Mouse (Mus musculus) hindbrain, embryonic 15.5 days (tissue): Measurements from ENCODE around the gene Prdm1. TPM values are rescaled to one million over a fixed set of nuclear protein-coding genes. Genes with fewer than 3 reads are reported as not detected.

Experiments used
- ATAC-seq: fragments of 200-750 bp; cut with Nextera tagmentation; 2 replicates; pipeline ENCODE4 v1.8.0; 2017; ENCODE audit warnings: low read depth, moderate number of reproducible peaks, moderate TSS enrichment; ENCODE audit not compliant: low FRiP score
- H3K27ac ChIP-seq: fragments of 300-500 bp; sonication (generic); replicated peaks from 2 replicates; pipeline ENCODE4 v1.5.1; 2015; ENCODE audit warnings: mild to moderate bottlenecking, inconsistent platforms
- H3K27me3 ChIP-seq: fragments of 300-500 bp; sonication (generic); 2 replicates; pipeline ENCODE4 v1.6.1; 2015; ENCODE audit warnings: control low read depth, inconsistent platforms
- H3K36me3 ChIP-seq: fragments of 300-500 bp; sonication (generic); 2 replicates; pipeline ENCODE4 v1.6.1; 2015; ENCODE audit warnings: control low read depth, inconsistent platforms
- H3K4me1 ChIP-seq: fragments of 300-500 bp; sonication (generic); replicated peaks from 2 replicates; pipeline ENCODE4 v1.6.1; 2015; ENCODE audit warnings: control low read depth, inconsistent platforms
- H3K4me2 ChIP-seq: fragments of 300-500 bp; sonication (generic); 2 replicates; pipeline ENCODE4 v1.6.1; 2015; ENCODE audit warnings: moderate library complexity, mild to moderate bottlenecking, inconsistent platforms
- H3K4me3 ChIP-seq: fragments of 300-500 bp; sonication (generic); 2 replicates; pipeline ENCODE4 v1.5.1; 2015; ENCODE audit warnings: mild to moderate bottlenecking, inconsistent platforms
- H3K9ac ChIP-seq: fragments of 300-500 bp; sonication (generic); 2 replicates; pipeline ENCODE4 v1.6.1; 2015; ENCODE audit warnings: inconsistent platforms
- H3K9me3 ChIP-seq: fragments of 300-500 bp; sonication (generic); 2 replicates; pipeline ENCODE4 v1.6.1; 2016; ENCODE audit warnings: control low read depth, inconsistent platforms
- WGBS: fragments of 180-500 bp; shearing (Covaris S2); methylation state at CpG from one replicate; pipeline ENCODE4 v1.1.7; 2015; 5-methylcytosine and 5-hydroxymethylcytosine counted together
- polyA plus RNA-seq: library from polyadenylated mRNA; unstranded; fragments of >200 nt; fragmentation: Nextera tagmentation; extraction: Ambion mirVana; gene quantifications from 2 replicates; pipeline ENCODE4 v1.2.1, GENCODE M21; 2015

Gene Prdm1
- polyA plus RNA-seq, 1 experiment from 2014 or later: 0.62 TPM

GRCm38 (mm10) chr10:44450108-44450507, 78.2 kb downstream of the Prdm1 start:
- no peak overlapping the region for H3K27ac ChIP-seq
- no peaks in the 10 kb centered on the region for H3K36me3 ChIP-seq
- WGBS: 77% methylated on average over 13 of the region's 13 CpGs
- ATAC-seq: no peak
- no peak overlapping the region for H3K4me2 ChIP-seq
- no peak overlapping the region for H3K9ac ChIP-seq
- no peak overlapping the region for H3K4me3 ChIP-seq
- 0 out of 2 replicates have a peak, but pooled peaks cover 2% of the 10 kb centered on the region for H3K27me3 ChIP-seq
- no peaks in the 10 kb centered on the region for H3K4me1 ChIP-seq
- H3K9me3 ChIP-seq: no peaks in the 10 kb centered on the region

- Histone ChIP-seq H3K27me3 (0 out of 2 replicates have a peak, but pooled peaks cover 2% of the 10 kb centered on the region), H3K4me1 (no peaks in the 10 kb centered on the region), H3K4me3 (no peak overlapping the region), H3K27ac (no peak overlapping the region), H3K4me2 (no peak overlapping the region), H3K9me3 (no peaks in the 10 kb centered on the region), H3K9ac (no peak overlapping the region), H3K36me3 (no peaks in the 10 kb centered on the region)
- no peak for ATAC-seq
- 62% methylated on average over 5 of the region's 5 CpGs for WGBS
These were observed 78.6 kb downstream of the Prdm1 start for GRCm38 (mm10) chr10:44449666-44450065.

- no peak overlapping the region for H3K27ac ChIP-seq
- H3K4me2 ChIP-seq: no peak overlapping the region
- H3K27me3 ChIP-seq: no peaks in the 10 kb centered on the region
- no peak overlapping the region for H3K4me3 ChIP-seq
- no peak for ATAC-seq
- 70% methylated on average over 12 of the region's 12 CpGs for WGBS
- H3K9ac ChIP-seq: no peak overlapping the region
- H3K4me1 ChIP-seq: no peaks in the 10 kb centered on the region
- no peaks in the 10 kb centered on the region for H3K9me3 ChIP-seq
- H3K36me3 ChIP-seq: no peaks in the 10 kb centered on the region
These were observed 80.1 kb downstream of the Prdm1 start for GRCm38 (mm10) chr10:44448165-44448564.

GRCm38 (mm10) chr10:44447406-44448139, 80.7 kb downstream of the Prdm1 start:
- Histone ChIP-seq H3K9ac (no peak overlapping the region), H3K36me3 (no peaks in the 10 kb centered on the region), H3K27ac (no peak overlapping the region), H3K27me3 (no peaks in the 10 kb centered on the region), H3K9me3 (no peaks in the 10 kb centered on the region), H3K4me2 (no peak overlapping the region), H3K4me3 (no peak overlapping the region), H3K4me1 (no peaks in the 10 kb centered on the region)
- 90% methylated on average over 14 of the region's 14 CpGs for WGBS
- ATAC-seq: no peak

- Histone ChIP-seq H3K27me3 (no peaks in the 10 kb centered on the region), H3K36me3 (no peaks in the 10 kb centered on the region), H3K4me2 (no peak overlapping the region), H3K4me3 (no peak overlapping the region), H3K9ac (no peak overlapping the region), H3K27ac (no peak overlapping the region), H3K4me1 (no peaks in the 10 kb centered on the region), H3K9me3 (no peaks in the 10 kb centered on the region)
- ATAC-seq: no peak
- 93% methylated on average over 10 of the region's 10 CpGs for WGBS
These were observed 81.3 kb downstream of the Prdm1 start for GRCm38 (mm10) chr10:44447001-44447400.

GRCm38 (mm10) chr10:44444415-44444814, 83.9 kb downstream of the Prdm1 start:
- no peak for ATAC-seq
- Histone ChIP-seq H3K4me1 (no peaks in the 10 kb centered on the region), H3K27me3 (no peaks in the 10 kb centered on the region), H3K9ac (no peak overlapping the region), H3K9me3 (no peaks in the 10 kb centered on the region), H3K36me3 (no peaks in the 10 kb centered on the region), H3K4me2 (no peak overlapping the region), H3K4me3 (no peak overlapping the region), H3K27ac (no peak overlapping the region)
- 74% methylated on average over 4 of the region's 4 CpGs for WGBS

GRCm38 (mm10) chr10:44443696-44444095, 84.6 kb downstream of the Prdm1 start:
- H3K4me3 ChIP-seq: no peak overlapping the region
- no peaks in the 10 kb centered on the region for H3K4me1 ChIP-seq
- H3K9me3 ChIP-seq: no peaks in the 10 kb centered on the region
- WGBS: 84% methylated on average over 12 of the region's 12 CpGs
- ATAC-seq: no peak
- H3K9ac ChIP-seq: no peak overlapping the region
- no peaks in the 10 kb centered on the region for H3K36me3 ChIP-seq
- H3K4me2 ChIP-seq: no peak overlapping the region
- no peak overlapping the region for H3K27ac ChIP-seq
- H3K27me3 ChIP-seq: no peaks in the 10 kb centered on the region

- Histone ChIP-seq H3K9me3 (no peaks in the 10 kb centered on the region), H3K27ac (no peak overlapping the region), H3K4me1 (no peaks in the 10 kb centered on the region), H3K4me3 (no peak overlapping the region), H3K36me3 (no peaks in the 10 kb centered on the region), H3K4me2 (no peak overlapping the region), H3K9ac (no peak overlapping the region), H3K27me3 (no peaks in the 10 kb centered on the region)
- ATAC-seq: no peak
- 87% methylated on average over 11 of the region's 11 CpGs for WGBS
These were observed 88.6 kb downstream of the Prdm1 start for GRCm38 (mm10) chr10:44439732-44440131.

GRCm38 (mm10) chr10:44437614-44438013, 90.7 kb downstream of the Prdm1 start:
- H3K9me3 ChIP-seq: no peaks in the 10 kb centered on the region
- no peaks in the 10 kb centered on the region for H3K4me1 ChIP-seq
- no peaks in the 10 kb centered on the region for H3K27me3 ChIP-seq
- no peak overlapping the region for H3K27ac ChIP-seq
- H3K9ac ChIP-seq: no peak overlapping the region
- 89% methylated on average over 1 of the region's 1 CpGs for WGBS
- H3K36me3 ChIP-seq: no peaks in the 10 kb centered on the region
- H3K4me2 ChIP-seq: no peak overlapping the region
- no peak for ATAC-seq
- H3K4me3 ChIP-seq: no peak overlapping the region

GRCm38 (mm10) chr10:44435956-44436355, 92.3 kb downstream of the Prdm1 start:
- Histone ChIP-seq H3K27me3 (no peaks in the 10 kb centered on the region), H3K36me3 (no peaks in the 10 kb centered on the region), H3K27ac (no peak overlapping the region), H3K9ac (no peak overlapping the region), H3K4me2 (no peak overlapping the region), H3K9me3 (no peaks in the 10 kb centered on the region), H3K4me1 (no peaks in the 10 kb centered on the region), H3K4me3 (no peak overlapping the region)
- ATAC-seq: no peak
- WGBS: 83% methylated on average over 4 of the region's 4 CpGs

- no peaks in the 10 kb centered on the region for H3K36me3 ChIP-seq
- no peak for ATAC-seq
- H3K4me2 ChIP-seq: no peak overlapping the region
- no peaks in the 10 kb centered on the region for H3K4me1 ChIP-seq
- H3K9ac ChIP-seq: no peak overlapping the region
- 61% methylated on average over 6 of the region's 6 CpGs for WGBS
- H3K27ac ChIP-seq: no peak overlapping the region
- no peak overlapping the region for H3K4me3 ChIP-seq
- no peaks in the 10 kb centered on the region for H3K9me3 ChIP-seq
- no peaks in the 10 kb centered on the region for H3K27me3 ChIP-seq
These were observed 93.6 kb downstream of the Prdm1 start for GRCm38 (mm10) chr10:44434702-44435181.

GRCm38 (mm10) chr10:44432235-44432634, 96.1 kb downstream of the Prdm1 start:
- no peak overlapping the region for H3K9ac ChIP-seq
- no peak overlapping the region for H3K27ac ChIP-seq
- H3K27me3 ChIP-seq: no peaks in the 10 kb centered on the region
- 0 out of 2 replicates have a peak, but pooled peaks cover 3% of the 10 kb centered on the region for H3K4me1 ChIP-seq
- H3K36me3 ChIP-seq: no peaks in the 10 kb centered on the region
- WGBS: 78% methylated on average over 11 of the region's 11 CpGs
- no peak for ATAC-seq
- no peak overlapping the region for H3K4me3 ChIP-seq
- H3K9me3 ChIP-seq: no peaks in the 10 kb centered on the region
- H3K4me2 ChIP-seq: no peak overlapping the region

GRCm38 (mm10) chr10:44431689-44432088, 96.6 kb downstream of the Prdm1 start:
- no peak overlapping the region for H3K27ac ChIP-seq
- H3K9ac ChIP-seq: no peak overlapping the region
- 93% methylated on average over 4 of the region's 4 CpGs for WGBS
- H3K27me3 ChIP-seq: no peaks in the 10 kb centered on the region
- no peak overlapping the region for H3K4me3 ChIP-seq
- H3K9me3 ChIP-seq: no peaks in the 10 kb centered on the region
- 0 out of 2 replicates have a peak, but pooled peaks cover 3% of the 10 kb centered on the region for H3K4me1 ChIP-seq
- no peak overlapping the region for H3K4me2 ChIP-seq
- ATAC-seq: no peak
- no peaks in the 10 kb centered on the region for H3K36me3 ChIP-seq
